Mouse (Mus musculus): ENCODE results near the gene Cbx3.

DNA sequence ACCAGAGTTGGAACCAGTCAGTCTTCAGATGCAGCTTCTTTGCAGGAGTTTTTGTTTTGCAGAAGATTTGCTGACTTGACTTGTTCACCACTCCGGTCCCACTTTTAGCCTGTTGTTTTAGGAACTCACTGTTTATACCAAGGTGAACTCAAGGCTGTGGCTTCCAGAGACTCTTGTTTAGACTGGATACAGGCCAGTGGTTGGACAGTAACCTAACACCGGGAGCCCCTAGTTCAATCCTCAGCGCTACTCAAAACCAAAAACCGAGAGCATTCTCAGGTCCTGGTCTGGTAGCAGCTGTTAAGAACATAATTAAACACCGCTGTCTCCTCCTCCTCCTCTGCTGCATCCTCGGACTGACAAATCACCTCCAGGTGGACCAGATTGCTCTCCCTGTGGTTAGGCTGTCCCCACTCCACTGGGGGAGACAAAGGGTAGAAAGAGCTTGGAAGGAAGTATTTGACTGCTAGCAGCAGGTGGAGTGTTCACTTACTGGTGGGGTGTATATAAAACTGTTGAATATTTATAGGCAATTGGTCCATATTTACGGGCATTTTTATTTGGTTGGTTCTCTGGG is 17.1 kb upstream of the Cbx3 start:
- TF ChIP-seq CTCF (IDR thresholded peaks at IDR 0.05; ENCODE audit: extremely low read depth, insufficient read length, insufficient replicate concordance, low read depth, low read length) (no peak), POLR2A (IDR thresholded peaks at IDR 0.05; ENCODE audit: low read depth, low read length) (no peak)

All from small intestine, adult 2 months (tissue).